Mouse (Mus musculus) hindbrain, embryonic 11.5 days (tissue): ENCODE results near the gene Gm9945. TPM values are rescaled to one million over a fixed set of nuclear protein-coding genes. Genes with fewer than 3 reads are reported as not detected.

ENCODE experiments used
- ATAC-seq: fragments of 200-750 bp; cut with Nextera tagmentation; 2 replicates; pipeline ENCODE4 v1.8.0; 2017; ENCODE audit warnings: mild to moderate bottlenecking, moderate TSS enrichment, moderate library complexity; ENCODE audit not compliant: low FRiP score
- DNase-seq: peaks from one replicate; pipeline ENCODE4 v3.0.0-alpha.2; 2015; ENCODE audit warnings: low spot score
- H3K27ac ChIP-seq: fragments of 300-500 bp; sonication (generic); 2 replicates; pipeline ENCODE4 v1.5.1; 2014; ENCODE audit warnings: mild to moderate bottlenecking, low read depth, low read length
- H3K27me3 ChIP-seq: fragments of 300-500 bp; sonication (generic); 2 replicates; pipeline ENCODE4 v1.6.1; 2014; ENCODE audit warnings: mild to moderate bottlenecking, low read length, moderate library complexity, mixed read lengths; ENCODE audit not compliant: control insufficient read depth, insufficient read depth
- H3K36me3 ChIP-seq: fragments of 300-500 bp; sonication (generic); 2 replicates; pipeline ENCODE4 v1.6.1; 2014; ENCODE audit warnings: mild to moderate bottlenecking, low read length, moderate library complexity, mixed read lengths; ENCODE audit not compliant: control insufficient read depth, insufficient read depth
- H3K4me1 ChIP-seq: fragments of 300-500 bp; sonication (generic); replicated peaks from 2 replicates; pipeline ENCODE4 v1.6.1; 2014; ENCODE audit warnings: low read length, mixed read lengths; ENCODE audit not compliant: control insufficient read depth, insufficient read depth
- H3K4me2 ChIP-seq: fragments of 300-500 bp; sonication (generic); replicated peaks from 2 replicates; pipeline ENCODE4 v1.6.1; 2014; ENCODE audit warnings: mild to moderate bottlenecking, low read depth, low read length
- H3K4me3 ChIP-seq: fragments of 300-500 bp; sonication (generic); 2 replicates; pipeline ENCODE4 v1.5.1; 2014; ENCODE audit warnings: low read depth, low read length
- H3K9ac ChIP-seq: fragments of 300-500 bp; sonication (generic); 2 replicates; pipeline ENCODE4 v1.6.1; 2014; ENCODE audit warnings: low read depth, low read length
- H3K9me3 ChIP-seq: fragments of 300-500 bp; sonication (generic); 2 replicates; pipeline ENCODE4 v1.6.1; 2016; ENCODE audit warnings: low read length; ENCODE audit not compliant: control insufficient read depth
- WGBS: fragments of 180-500 bp; shearing (Covaris S2); extraction: QIAGEN DNeasy Blood & Tissue Kit; methylation state at CpG from one replicate; pipeline ENCODE4 v1.1.7; 2014; 5-methylcytosine and 5-hydroxymethylcytosine counted together
- polyA plus RNA-seq: library from polyadenylated mRNA; unstranded; fragments of >200 nt; fragmentation: Nextera tagmentation; extraction: Ambion mirVana; gene quantifications from 2 replicates; pipeline ENCODE4 v1.2.1, GENCODE M21; 2014

Gene Gm9945
- polyA plus RNA-seq, 1 experiment from 2014 or later: not detected

- Histone ChIP-seq H3K27me3 (peaks cover 25% of the 10 kb centered on the region), H3K9ac (no peak overlapping the region), H3K9me3 (no peaks in the 10 kb centered on the region), H3K27ac (no peak overlapping the region), H3K4me3 (no peak overlapping the region), H3K4me2 (no peak overlapping the region), H3K4me1 (peaks cover 6% of the 10 kb centered on the region), H3K36me3 (no peaks in the 10 kb centered on the region)
- DNase-seq (no peak), ATAC-seq (no peak)
- WGBS: 25% methylated on average over 6 of the region's 6 CpGs
Observed at GRCm38 (mm10) chr11:53495417-53495816, 15.5 kb downstream of the Gm9945 start.

- peaks cover 8% of the 10 kb centered on the region for H3K4me1 ChIP-seq
- DNase-seq: no peak
- H3K4me2 ChIP-seq: no peak overlapping the region
- H3K27ac ChIP-seq: no peak overlapping the region
- H3K9me3 ChIP-seq: no peaks in the 10 kb centered on the region
- ATAC-seq: no peak
- H3K9ac ChIP-seq: no peak overlapping the region
- no peak overlapping the region for H3K4me3 ChIP-seq
- H3K27me3 ChIP-seq: peaks cover 33% of the 10 kb centered on the region
- H3K36me3 ChIP-seq: no peaks in the 10 kb centered on the region
- 83% methylated on average over 6 of the region's 6 CpGs for WGBS
Observed at GRCm38 (mm10) chr11:53496946-53497345, 17.0 kb downstream of the Gm9945 start.

DNA sequence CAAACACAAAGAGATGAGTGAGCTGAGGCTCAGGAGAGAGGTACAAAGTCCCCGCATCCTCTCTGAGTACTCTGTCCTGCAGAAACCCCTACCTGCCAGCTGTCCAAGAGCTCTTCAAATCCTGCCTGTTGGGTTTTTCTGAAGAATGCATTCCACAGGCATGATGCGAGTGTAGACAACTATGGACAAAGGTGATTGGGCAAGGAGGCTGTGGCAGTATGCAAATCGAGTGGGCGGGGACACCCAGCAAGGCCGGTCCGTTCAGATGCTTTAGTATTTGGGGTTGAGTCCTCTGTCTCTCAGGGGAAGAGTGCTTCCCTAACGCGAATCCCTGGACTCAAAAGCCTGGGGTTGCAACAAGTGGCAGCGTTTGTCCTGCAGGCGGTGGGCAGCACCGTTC is 20.6 kb downstream of the Gm9945 start:
- peaks cover 38% of the 10 kb centered on the region for H3K27me3 ChIP-seq
- no peak overlapping the region for H3K4me2 ChIP-seq
- no peak overlapping the region for H3K4me3 ChIP-seq
- WGBS: 10% methylated on average over 11 of the region's 11 CpGs
- ATAC-seq: no peak
- no peak overlapping the region for H3K27ac ChIP-seq
- no peak overlapping the region for H3K9ac ChIP-seq
- 0 out of 2 replicates have a peak, but pooled peaks cover 2% of the 10 kb centered on the region for H3K4me1 ChIP-seq
- H3K36me3 ChIP-seq: no peaks in the 10 kb centered on the region
- H3K9me3 ChIP-seq: no peaks in the 10 kb centered on the region
- DNase-seq: peak; percentile 33

DNA sequence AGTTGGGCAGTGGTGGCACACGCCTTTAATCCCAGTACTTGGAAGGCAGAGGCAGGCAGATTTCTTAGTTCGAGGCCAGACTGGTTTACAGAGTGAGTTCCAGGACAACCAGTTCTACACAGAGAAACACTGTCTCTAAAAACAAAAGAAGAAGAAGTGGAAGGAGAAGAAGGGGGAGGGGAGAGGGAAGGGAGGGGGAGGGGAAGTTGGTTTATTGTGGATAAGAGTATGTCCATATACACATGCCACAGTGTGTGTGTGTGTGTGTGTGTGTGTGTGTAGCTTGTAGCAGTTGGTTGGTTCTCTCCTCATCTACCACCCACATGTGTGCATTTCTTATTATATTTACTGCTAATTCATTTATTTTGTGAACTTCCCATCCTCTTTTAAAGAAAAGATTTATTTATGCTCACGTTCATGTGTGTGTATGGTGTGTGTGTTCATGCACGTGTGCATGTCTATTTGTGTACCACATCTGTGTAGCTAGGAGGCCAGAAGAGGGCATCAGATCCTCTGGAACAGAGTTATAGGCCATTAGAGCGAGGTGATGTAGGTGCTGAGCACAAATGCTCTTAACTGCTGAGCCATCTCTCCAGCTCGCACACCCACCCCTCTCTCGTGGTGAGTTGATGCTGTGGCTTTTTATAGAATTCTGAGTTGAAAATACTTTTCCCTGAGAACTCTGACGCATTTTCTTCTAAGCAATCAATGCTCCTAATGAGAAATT is 22.2 kb downstream of the Gm9945 start:
- H3K36me3 ChIP-seq: no peaks in the 10 kb centered on the region
- no peak overlapping the region for H3K9ac ChIP-seq
- ATAC-seq: no peak
- whole genome bisulfite sequencing: 83% methylated on average over 8 of the region's 8 CpGs
- H3K4me3 ChIP-seq: no peak overlapping the region
- no peak overlapping the region for H3K27ac ChIP-seq
- 0 out of 2 replicates have a peak, but pooled peaks cover 2% of the 10 kb centered on the region for H3K4me1 ChIP-seq
- peaks cover 29% of the 10 kb centered on the region for H3K27me3 ChIP-seq
- DNase-seq: no peak
- H3K4me2 ChIP-seq: no peak overlapping the region
- no peaks in the 10 kb centered on the region for H3K9me3 ChIP-seq

GRCm38 (mm10) chr11:53503738-53504137 is 23.8 kb downstream of the Gm9945 start:
- Histone ChIP-seq H3K27ac (no peak overlapping the region), H3K4me1 (0 out of 2 replicates have a peak, but pooled peaks cover 2% of the 10 kb centered on the region), H3K9ac (no peak overlapping the region), H3K36me3 (no peaks in the 10 kb centered on the region), H3K9me3 (no peaks in the 10 kb centered on the region), H3K4me2 (no peak overlapping the region), H3K27me3 (peaks cover 27% of the 10 kb centered on the region), H3K4me3 (no peak overlapping the region)
- DNase-seq: no peak
- WGBS: 90% methylated on average over 5 of the region's 5 CpGs
- no peak for ATAC-seq

- H3K27me3 ChIP-seq: peaks cover 25% of the 10 kb centered on the region
- no peak overlapping the region for H3K27ac ChIP-seq
- H3K4me1 ChIP-seq: 0 out of 2 replicates have a peak, but pooled peaks cover 2% of the 10 kb centered on the region
- no peak overlapping the region for H3K4me2 ChIP-seq
- 85% methylated on average over 8 of the region's 8 CpGs for WGBS
- no peaks in the 10 kb centered on the region for H3K36me3 ChIP-seq
- H3K9me3 ChIP-seq: no peaks in the 10 kb centered on the region
- DNase-seq (no peak), ATAC-seq (no peak)
- H3K9ac ChIP-seq: no peak overlapping the region
- H3K4me3 ChIP-seq: no peak overlapping the region
Observed at GRCm38 (mm10) chr11:53504376-53504775, 24.4 kb downstream of the Gm9945 start.

DNA sequence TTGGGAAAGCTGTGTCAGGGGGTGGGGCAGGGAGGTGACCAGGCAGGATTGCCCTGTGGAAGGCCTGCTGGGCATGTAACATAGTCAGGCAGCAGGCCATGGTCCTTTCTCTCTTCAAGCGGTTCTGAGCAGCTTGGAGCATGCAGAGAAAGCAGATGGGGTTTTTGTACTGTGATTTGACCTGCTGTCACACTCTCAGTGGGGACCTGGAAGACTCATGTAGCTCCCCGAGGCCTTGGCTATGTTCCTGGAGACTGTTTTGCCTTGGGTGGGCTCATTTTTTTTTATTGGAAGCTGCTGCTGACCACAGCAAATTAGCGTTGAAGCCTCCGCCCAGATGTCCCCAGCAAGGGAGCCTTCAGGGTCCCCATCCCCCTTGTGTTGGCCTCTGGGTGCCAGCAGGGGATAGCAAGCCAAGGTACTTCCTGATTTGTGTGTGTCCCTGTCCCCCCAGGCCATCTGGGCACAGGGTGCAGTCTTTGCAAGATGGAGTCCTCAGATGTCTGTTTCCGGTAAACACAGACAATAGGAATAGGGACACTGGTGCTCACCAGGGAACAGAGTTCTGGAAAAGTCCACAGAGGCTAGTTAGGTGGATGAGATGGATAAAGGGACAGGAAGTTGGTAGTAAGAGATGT is 25.2 kb downstream of the Gm9945 start:
- H3K4me3 ChIP-seq: no peak overlapping the region
- H3K9me3 ChIP-seq: no peaks in the 10 kb centered on the region
- H3K9ac ChIP-seq: no peak overlapping the region
- 0 out of 2 replicates have a peak, but pooled peaks cover 2% of the 10 kb centered on the region for H3K4me1 ChIP-seq
- no peak overlapping the region for H3K4me2 ChIP-seq
- DNase-seq (no peak), ATAC-seq (no peak)
- H3K27ac ChIP-seq: no peak overlapping the region
- 47% methylated on average over 5 of the region's 5 CpGs for WGBS
- peaks cover 22% of the 10 kb centered on the region for H3K27me3 ChIP-seq
- H3K36me3 ChIP-seq: no peaks in the 10 kb centered on the region

- no peaks in the 10 kb centered on the region for H3K36me3 ChIP-seq
- no peaks in the 10 kb centered on the region for H3K9me3 ChIP-seq
- DNase-seq: no peak
- H3K27ac ChIP-seq: no peak overlapping the region
- WGBS: 90% methylated on average over 9 of the region's 9 CpGs
- H3K9ac ChIP-seq: no peak overlapping the region
- no peak overlapping the region for H3K4me2 ChIP-seq
- peaks cover 10% of the 10 kb centered on the region for H3K27me3 ChIP-seq
- no peak overlapping the region for H3K4me3 ChIP-seq
- no peak for ATAC-seq
- H3K4me1 ChIP-seq: no peaks in the 10 kb centered on the region
Observed at GRCm38 (mm10) chr11:53507098-53507805, 27.3 kb downstream of the Gm9945 start.
